Mouse (Mus musculus) hindbrain, embryonic 12.5 days (tissue): ENCODE results near the gene Slc39a3. TPM values are rescaled to one million over a fixed set of nuclear protein-coding genes. Genes with fewer than 3 reads are reported as not detected.

Experiments used
- ATAC-seq: fragments of 200-750 bp; cut with Nextera tagmentation; 2 replicates; pipeline ENCODE4 v1.8.0; 2017; ENCODE audit warnings: moderate TSS enrichment; ENCODE audit not compliant: low FRiP score
- H3K27ac ChIP-seq: fragments of 300-500 bp; sonication (generic); 2 replicates; pipeline ENCODE4 v1.5.1; 2016; ENCODE audit warnings: mild to moderate bottlenecking
- H3K27me3 ChIP-seq: fragments of 300-500 bp; sonication (generic); 2 replicates; pipeline ENCODE4 v1.6.1; 2016; ENCODE audit warnings: mild to moderate bottlenecking
- H3K36me3 ChIP-seq: fragments of 300-500 bp; sonication (generic); 2 replicates; pipeline ENCODE4 v1.6.1; 2016; ENCODE audit warnings: mild to moderate bottlenecking
- H3K4me1 ChIP-seq: fragments of 300-500 bp; sonication (generic); 2 replicates; pipeline ENCODE4 v1.6.1; 2016
- H3K4me2 ChIP-seq: fragments of 300-500 bp; sonication (generic); replicated peaks from 2 replicates; pipeline ENCODE4 v1.6.1; 2016; ENCODE audit warnings: mild to moderate bottlenecking
- H3K4me3 ChIP-seq: fragments of 300-500 bp; sonication (generic); 2 replicates; pipeline ENCODE4 v1.5.1; 2016; ENCODE audit warnings: mild to moderate bottlenecking
- H3K9ac ChIP-seq: fragments of 300-500 bp; sonication (generic); 2 replicates; pipeline ENCODE4 v1.6.1; 2016; ENCODE audit warnings: mild to moderate bottlenecking, moderate library complexity
- H3K9me3 ChIP-seq: fragments of 300-500 bp; sonication (generic); replicated peaks from 2 replicates; pipeline ENCODE4 v1.6.1; 2016; ENCODE audit warnings: mild to moderate bottlenecking
- WGBS: fragments of 180-500 bp; shearing (Covaris S2); methylation state at CpG from one replicate; pipeline ENCODE4 v1.1.7; 2016; 5-methylcytosine and 5-hydroxymethylcytosine counted together
- polyA plus RNA-seq: library from polyadenylated mRNA; unstranded; fragments of >200 nt; fragmentation: Nextera tagmentation; extraction: Ambion mirVana; gene quantifications from 2 replicates; pipeline ENCODE4 v1.2.1, GENCODE M21; 2016

Slc39a3 gene
- polyA plus RNA-seq, 1 experiment from 2014 or later: 37.0 TPM

GRCm38 (mm10) chr10:81018326-81018725 lies 18.9 kb downstream of the Slc39a3 start:
- no peak overlapping the region for H3K27ac ChIP-seq
- H3K4me3 ChIP-seq: no peak overlapping the region
- peaks cover 3% of the 10 kb centered on the region; the same call in 1 of the 2 replicates for H3K4me1 ChIP-seq
- no peak overlapping the region for H3K4me2 ChIP-seq
- H3K27me3 ChIP-seq: peaks cover 20% of the 10 kb centered on the region
- no peak overlapping the region for H3K9ac ChIP-seq
- no peaks in the 10 kb centered on the region for H3K9me3 ChIP-seq
- ATAC-seq: no peak
- 38% methylated on average over 10 of the region's 10 CpGs for WGBS
- no peaks in the 10 kb centered on the region; the same call in 1 of the 2 replicates for H3K36me3 ChIP-seq

GRCm38 (mm10) chr10:81016645-81017044 lies 20.6 kb downstream of the Slc39a3 start:
- no peak overlapping the region for H3K9ac ChIP-seq
- no peak overlapping the region for H3K4me3 ChIP-seq
- WGBS: 9% methylated on average over 7 of the region's 7 CpGs
- H3K36me3 ChIP-seq: no peaks in the 10 kb centered on the region; the same call in 1 of the 2 replicates
- no peak for ATAC-seq
- H3K27ac ChIP-seq: no peak overlapping the region
- peaks cover 3% of the 10 kb centered on the region; the same call in 1 of the 2 replicates for H3K4me1 ChIP-seq
- H3K27me3 ChIP-seq: peaks cover 5% of the 10 kb centered on the region
- H3K4me2 ChIP-seq: no peak overlapping the region
- H3K9me3 ChIP-seq: no peaks in the 10 kb centered on the region

- Histone ChIP-seq H3K27ac (no peak overlapping the region), H3K4me3 (no peak overlapping the region), H3K4me2 (no peak overlapping the region), H3K9me3 (no peaks in the 10 kb centered on the region), H3K9ac (no peak overlapping the region), H3K4me1 (peaks cover 3% of the 10 kb centered on the region; the same call in 1 of the 2 replicates), H3K36me3 (no peaks in the 10 kb centered on the region; the same call in 1 of the 2 replicates), H3K27me3 (no peaks in the 10 kb centered on the region)
- WGBS: 87% methylated on average over 2 of the region's 2 CpGs
- ATAC-seq: no peak
These were observed 21.6 kb downstream of the Slc39a3 start for GRCm38 (mm10) chr10:81015666-81016065.

- H3K4me1 ChIP-seq: peaks cover 3% of the 10 kb centered on the region; the same call in 1 of the 2 replicates
- H3K9ac ChIP-seq: peak within 1 kb of the TSS; percentile 65
- peak within 1 kb of the TSS; percentile 39 for H3K4me3 ChIP-seq
- no peaks in the 10 kb centered on the region; the same call in 1 of the 2 replicates for H3K36me3 ChIP-seq
- H3K4me2 ChIP-seq: peak within 1 kb of the TSS; percentile 65
- H3K27ac ChIP-seq: 0 out of 2 replicates have a peak within 1 kb of the TSS, but pooled peaks have one; percentile 30
- peak; percentile 96 for ATAC-seq
- no peaks in the 10 kb centered on the region for H3K9me3 ChIP-seq
- 10% methylated on average over 31 of the region's 31 CpGs for WGBS
- no peaks in the 10 kb centered on the region for H3K27me3 ChIP-seq
These were observed 22.5 kb downstream of the Slc39a3 start, which contains the start of gene Gng7 for GRCm38 (mm10) chr10:81014393-81015384. TSS of gene Gng7 (minus strand) at chr10:81014945.

GRCm38 (mm10) chr10:81010851-81011250 lies 26.4 kb downstream of the Slc39a3 start:
- WGBS: 82% methylated on average over 6 of the region's 6 CpGs
- ATAC-seq: no peak
- H3K4me1 ChIP-seq: peaks cover 3% of the 10 kb centered on the region; the same call in 1 of the 2 replicates

GRCm38 (mm10) chr10:81007240-81007639 lies 30.0 kb downstream of the Slc39a3 start:
- Histone ChIP-seq H3K4me3 (no peak overlapping the region), H3K4me2 (no peak overlapping the region), H3K9me3 (no peaks in the 10 kb centered on the region), H3K27me3 (peaks cover 7% of the 10 kb centered on the region; the same call in 1 of the 2 replicates), H3K9ac (no peak overlapping the region), H3K36me3 (no peaks in the 10 kb centered on the region), H3K27ac (no peak overlapping the region), H3K4me1 (no peaks in the 10 kb centered on the region)
- no peak for ATAC-seq
- WGBS: 36% methylated on average over 7 of the region's 7 CpGs

More at GRCm38 (mm10) chr10:81010851-81011250, 26.4 kb downstream of the Slc39a3 start:
- Histone ChIP-seq H3K4me2 (no peak overlapping the region), H3K27me3 (peaks cover 7% of the 10 kb centered on the region; the same call in 1 of the 2 replicates), H3K9ac (no peak overlapping the region), H3K9me3 (no peaks in the 10 kb centered on the region), H3K4me3 (no peak overlapping the region), H3K36me3 (no peaks in the 10 kb centered on the region), H3K27ac (no peak overlapping the region)

GRCm38 (mm10) chr10:81006005-81006677 lies 31.1 kb downstream of the Slc39a3 start:
- Histone ChIP-seq H3K27me3 (peaks cover 7% of the 10 kb centered on the region; the same call in 1 of the 2 replicates), H3K4me1 (peaks cover 5% of the 10 kb centered on the region), H3K4me2 (no peak overlapping the region), H3K27ac (no peak overlapping the region), H3K9ac (no peak overlapping the region), H3K4me3 (no peak overlapping the region), H3K36me3 (no peaks in the 10 kb centered on the region), H3K9me3 (no peaks in the 10 kb centered on the region)
- no peak for ATAC-seq
- 93% methylated on average over 7 of the region's 7 CpGs for WGBS

- no peak overlapping the region for H3K27ac ChIP-seq
- 29% methylated on average over 10 of the region's 10 CpGs for WGBS
- H3K4me3 ChIP-seq: no peak overlapping the region
- no peaks in the 10 kb centered on the region for H3K36me3 ChIP-seq
- H3K9ac ChIP-seq: 0 out of 2 replicates have a peak overlapping the region, but pooled peaks have one; percentile 5
- no peak overlapping the region for H3K4me2 ChIP-seq
- H3K4me1 ChIP-seq: peaks cover 15% of the 10 kb centered on the region
- no peaks in the 10 kb centered on the region for H3K9me3 ChIP-seq
- no peak for ATAC-seq
- peaks cover 5% of the 10 kb centered on the region; the same call in 1 of the 2 replicates for H3K27me3 ChIP-seq
These were observed 36.1 kb downstream of the Slc39a3 start for GRCm38 (mm10) chr10:81001161-81001560.

GRCm38 (mm10) chr10:81000197-81001062 lies 36.8 kb downstream of the Slc39a3 start:
- Histone ChIP-seq H3K27ac (no peak overlapping the region), H3K4me2 (no peak overlapping the region), H3K9ac (0 out of 2 replicates have a peak overlapping the region, but pooled peaks have one; percentile 5), H3K27me3 (peaks cover 5% of the 10 kb centered on the region; the same call in 1 of the 2 replicates), H3K4me3 (no peak overlapping the region), H3K4me1 (peaks cover 15% of the 10 kb centered on the region), H3K36me3 (no peaks in the 10 kb centered on the region), H3K9me3 (no peaks in the 10 kb centered on the region)
- no peak; the same call in 1 of the 2 replicates for ATAC-seq
- whole genome bisulfite sequencing: 50% methylated on average over 28 of the region's 28 CpGs

GRCm38 (mm10) chr10:80999362-81000196 lies 37.6 kb downstream of the Slc39a3 start:
- Histone ChIP-seq H3K27ac (no peak overlapping the region), H3K4me2 (peak overlapping the region; percentile 31), H3K27me3 (peaks cover 10% of the 10 kb centered on the region; the same call in 1 of the 2 replicates)

More at GRCm38 (mm10) chr10:80999362-81000196, 37.6 kb downstream of the Slc39a3 start:
- Histone ChIP-seq H3K4me1 (peaks cover 15% of the 10 kb centered on the region), H3K36me3 (no peaks in the 10 kb centered on the region), H3K9ac (0 out of 2 replicates have a peak overlapping the region, but pooled peaks have one; percentile 14), H3K4me3 (no peak overlapping the region), H3K9me3 (no peaks in the 10 kb centered on the region)
- 32% methylated on average over 37 of the region's 37 CpGs for WGBS
- ATAC-seq: peak; percentile 76
